Mouse (Mus musculus): Measurements from ENCODE around the gene Ptprn. TPM values are rescaled to one million over a fixed set of nuclear protein-coding genes. Genes with fewer than 3 reads are reported as not detected.
"Not testable (repeated sequence)": the region's sequence is repeated elsewhere in the genome, so short reads cannot be mapped to it uniquely, and the experiment has no call there.

The Ptprn gene
- polyA plus RNA-seq, 1 experiment from 2014 or later, result 3.4 TPM

DNA sequence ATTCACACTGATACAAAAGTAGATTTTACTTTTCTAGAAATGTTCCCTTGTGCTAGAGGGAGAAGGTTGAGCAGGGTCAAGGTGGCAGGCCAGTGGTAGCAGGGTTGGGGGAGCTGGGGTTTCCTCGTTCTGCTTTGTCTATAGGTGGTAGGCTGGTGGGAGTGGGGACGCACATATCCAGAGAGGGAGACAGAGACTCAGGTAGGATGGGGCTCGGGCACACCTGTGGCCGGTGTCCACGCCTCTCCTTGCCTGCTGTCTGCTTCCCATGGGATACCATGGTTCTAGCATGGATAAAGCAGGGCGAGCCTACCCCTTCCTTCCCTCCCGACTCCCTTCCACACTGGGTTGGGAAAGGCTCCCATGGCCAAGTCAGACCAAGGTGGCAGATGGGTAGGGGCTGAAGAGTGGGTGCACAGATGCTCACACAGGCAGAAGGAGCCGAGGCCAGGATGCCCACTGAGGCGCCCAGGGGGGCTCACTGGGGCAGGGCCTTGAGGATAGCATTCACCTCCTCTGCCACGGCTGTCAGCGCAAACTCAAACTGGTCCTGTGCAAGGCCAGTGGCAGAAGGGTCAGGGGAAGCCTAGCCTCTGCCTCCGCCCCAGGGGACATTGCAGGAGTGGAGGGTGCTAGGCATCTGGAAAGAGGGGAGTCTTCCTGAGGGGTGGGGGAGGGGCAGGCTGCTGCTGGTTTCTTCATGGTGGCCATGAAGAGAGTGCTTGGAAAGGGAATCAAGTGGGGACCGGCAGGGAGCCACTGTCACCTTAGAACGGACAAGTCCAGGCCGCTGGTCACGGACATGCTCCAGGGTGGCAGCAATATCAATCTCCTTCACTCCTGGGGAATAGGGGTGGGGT lies 17.0 kb downstream of the Ptprn start:
- Histone ChIP-seq H3K4me3 (ENCODE audit: low read depth, low read length) (no peak overlapping the region), H3K4me2 (ENCODE audit: low read length) (no peak overlapping the region), H3K4me1 (replicated peaks; ENCODE audit: control insufficient read depth, insufficient read depth, low read length) (peaks cover 15% of the 10 kb centered on the region), H3K9me3 (ENCODE audit: control insufficient read depth, low read length) (no peaks in the 10 kb centered on the region), H3K9ac (ENCODE audit: low read length) (no peak overlapping the region), H3K27me3 (replicated peaks; ENCODE audit: control insufficient read depth, insufficient read depth, low read length) (no peaks in the 10 kb centered on the region), H3K27ac (ENCODE audit: low read depth) (no peak overlapping the region), H3K36me3 (ENCODE audit: control insufficient read depth, insufficient read depth, low read length) (peaks cover 12% of the 10 kb centered on the region)
- DNase-seq (ENCODE audit: low spot score), result no peak
- WGBS, result 81% methylated on average over 16 of the region's 16 CpGs
- no peak for ATAC-seq (replicated peaks; ENCODE audit: low FRiP score, low TSS enrichment, low read depth)

GRCm38 (mm10) chr1:75244836-75245235 lies 19.5 kb downstream of the Ptprn start:
- ATAC-seq (replicated peaks; ENCODE audit: low FRiP score, low TSS enrichment, low read depth) (peak; percentile 44; the same call in 1 of the 2 replicates), DNase-seq (ENCODE audit: low spot score) (no peak)
- Histone ChIP-seq H3K36me3 (ENCODE audit: control insufficient read depth, insufficient read depth, low read length) (peaks cover 24% of the 10 kb centered on the region), H3K9me3 (ENCODE audit: control insufficient read depth, low read length) (no peaks in the 10 kb centered on the region), H3K4me2 (ENCODE audit: low read length) (no peak overlapping the region), H3K4me1 (replicated peaks; ENCODE audit: control insufficient read depth, insufficient read depth, low read length) (peaks cover 10% of the 10 kb centered on the region), H3K4me3 (ENCODE audit: low read depth, low read length) (no peak overlapping the region), H3K27me3 (replicated peaks; ENCODE audit: control insufficient read depth, insufficient read depth, low read length) (no peaks in the 10 kb centered on the region), H3K27ac (ENCODE audit: low read depth) (no peak overlapping the region), H3K9ac (ENCODE audit: low read length) (no peak overlapping the region)
- WGBS, result 24% methylated on average over 4 of the region's 4 CpGs

- ATAC-seq (replicated peaks; ENCODE audit: low FRiP score, low TSS enrichment, low read depth), result no peak
These were observed 20.0 kb downstream of the Ptprn start for GRCm38 (mm10) chr1:75244175-75244826.

DNA sequence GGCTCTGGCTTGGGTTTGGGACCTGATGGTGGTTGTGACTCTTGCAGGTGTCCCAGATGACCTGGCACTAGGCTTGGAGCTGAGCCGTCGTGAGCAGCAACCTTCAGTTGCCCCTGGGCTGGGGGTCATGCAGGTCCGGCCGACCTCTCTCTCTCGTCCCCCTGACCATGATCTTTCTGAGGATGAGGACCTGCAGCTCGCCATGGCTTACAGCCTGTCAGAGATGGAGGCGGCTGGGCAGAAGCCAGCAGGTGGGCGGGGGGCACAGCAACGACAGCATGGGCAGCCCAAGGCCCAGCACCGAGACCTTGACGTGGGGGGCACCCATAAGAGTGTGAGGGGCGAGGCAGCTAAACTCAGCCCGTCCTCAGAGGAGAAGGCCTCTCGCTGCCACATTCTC lies 20.9 kb downstream of the Ptprn start:
- Histone ChIP-seq H3K4me2 (ENCODE audit: low read length) (no peak overlapping the region), H3K36me3 (ENCODE audit: control insufficient read depth, insufficient read depth, low read length) (peaks cover 25% of the 10 kb centered on the region), H3K9me3 (ENCODE audit: control insufficient read depth, low read length) (no peaks in the 10 kb centered on the region), H3K27me3 (replicated peaks; ENCODE audit: control insufficient read depth, insufficient read depth, low read length) (no peaks in the 10 kb centered on the region), H3K27ac (ENCODE audit: low read depth) (no peak overlapping the region), H3K9ac (ENCODE audit: low read length) (no peak overlapping the region), H3K4me3 (ENCODE audit: low read depth, low read length) (no peak overlapping the region), H3K4me1 (replicated peaks; ENCODE audit: control insufficient read depth, insufficient read depth, low read length) (peaks cover 8% of the 10 kb centered on the region)
- DNase-seq (ENCODE audit: low spot score) (no peak), ATAC-seq (replicated peaks; ENCODE audit: low FRiP score, low TSS enrichment, low read depth) (no peak)
- 86% methylated on average over 14 of the region's 14 CpGs for WGBS

More at GRCm38 (mm10) chr1:75244175-75244826, 20.0 kb downstream of the Ptprn start:
- Histone ChIP-seq H3K27me3 (replicated peaks; ENCODE audit: control insufficient read depth, insufficient read depth, low read length) (no peaks in the 10 kb centered on the region), H3K9ac (ENCODE audit: low read length) (no peak overlapping the region), H3K4me3 (ENCODE audit: low read depth, low read length) (no peak overlapping the region), H3K4me1 (replicated peaks; ENCODE audit: control insufficient read depth, insufficient read depth, low read length) (peaks cover 10% of the 10 kb centered on the region), H3K27ac (ENCODE audit: low read depth) (no peak overlapping the region), H3K9me3 (ENCODE audit: control insufficient read depth, low read length) (no peaks in the 10 kb centered on the region), H3K4me2 (ENCODE audit: low read length) (no peak overlapping the region), H3K36me3 (ENCODE audit: control insufficient read depth, insufficient read depth, low read length) (peaks cover 25% of the 10 kb centered on the region)
- DNase-seq (ENCODE audit: low spot score), result no peak
- 87% methylated on average over 12 of the region's 12 CpGs for WGBS

- no peak overlapping the region for H3K27ac ChIP-seq (ENCODE audit: low read depth)
- no peaks in the 10 kb centered on the region for H3K9me3 ChIP-seq (ENCODE audit: control insufficient read depth, low read length)
- H3K36me3 ChIP-seq (ENCODE audit: control insufficient read depth, insufficient read depth, low read length), result peaks cover 25% of the 10 kb centered on the region
- no peak overlapping the region for H3K4me2 ChIP-seq (ENCODE audit: low read length)
- H3K4me1 ChIP-seq (replicated peaks; ENCODE audit: control insufficient read depth, insufficient read depth, low read length), result peaks cover 6% of the 10 kb centered on the region; the same call in 1 of the 2 replicates
- H3K9ac ChIP-seq (ENCODE audit: low read length), result no peak overlapping the region
- DNase-seq (ENCODE audit: low spot score), result no peak
- no peaks in the 10 kb centered on the region for H3K27me3 ChIP-seq (replicated peaks; ENCODE audit: control insufficient read depth, insufficient read depth, low read length)
- 90% methylated on average over 10 of the region's 10 CpGs for WGBS
- H3K4me3 ChIP-seq (ENCODE audit: low read depth, low read length), result no peak overlapping the region
- no peak for ATAC-seq (replicated peaks; ENCODE audit: low FRiP score, low TSS enrichment, low read depth)
These were observed 24.7 kb downstream of the Ptprn start for GRCm38 (mm10) chr1:75239591-75239990.

GRCm38 (mm10) chr1:75236117-75237050 lies 27.9 kb downstream of the Ptprn start, which contains the start of gene Dnajb2:
Gene Dnajb2, plus strand, starts transcription at chr1:75236406.
- Histone ChIP-seq H3K36me3 (ENCODE audit: control insufficient read depth, insufficient read depth, low read length) (peaks cover 6% of the 10 kb centered on the region; the same call in 1 of the 2 replicates), H3K27me3 (replicated peaks; ENCODE audit: control insufficient read depth, insufficient read depth, low read length) (no peaks in the 10 kb centered on the region), H3K4me3 (ENCODE audit: low read depth, low read length) (peak within 1 kb of the TSS; percentile 69), H3K4me2 (ENCODE audit: low read length) (peak within 1 kb of the TSS; percentile 84), H3K27ac (ENCODE audit: low read depth) (peak within 1 kb of the TSS; percentile 64), H3K9me3 (ENCODE audit: control insufficient read depth, low read length) (no peaks in the 10 kb centered on the region), H3K9ac (ENCODE audit: low read length) (peak within 1 kb of the TSS; percentile 81), H3K4me1 (replicated peaks; ENCODE audit: control insufficient read depth, insufficient read depth, low read length) (peaks cover 6% of the 10 kb centered on the region; the same call in 1 of the 2 replicates)
- DNase-seq (ENCODE audit: low spot score), result peak; percentile 85
- ATAC-seq (replicated peaks; ENCODE audit: low FRiP score, low TSS enrichment, low read depth), result peak; percentile 93
- under 1% methylated on average over 64 of the region's 64 CpGs for WGBS

- ATAC-seq (replicated peaks; ENCODE audit: low FRiP score, low TSS enrichment, low read depth), result no peak
These were observed 29.7 kb downstream of the Ptprn start for GRCm38 (mm10) chr1:75234606-75235005.

GRCm38 (mm10) chr1:75232489-75232888 lies 31.8 kb downstream of the Ptprn start:
- 73% methylated on average over 4 of the region's 4 CpGs for WGBS
- not testable (repeated sequence) for H3K4me3 ChIP-seq (ENCODE audit: low read depth, low read length); H3K4me2 ChIP-seq (ENCODE audit: low read length); H3K27me3 ChIP-seq (replicated peaks; ENCODE audit: control insufficient read depth, insufficient read depth, low read length); H3K9ac ChIP-seq (ENCODE audit: low read length); DNase-seq (ENCODE audit: low spot score); H3K27ac ChIP-seq (ENCODE audit: low read depth); H3K9me3 ChIP-seq (ENCODE audit: control insufficient read depth, low read length); ATAC-seq (replicated peaks; ENCODE audit: low FRiP score, low TSS enrichment, low read depth); H3K36me3 ChIP-seq (ENCODE audit: control insufficient read depth, insufficient read depth, low read length); H3K4me1 ChIP-seq (replicated peaks; ENCODE audit: control insufficient read depth, insufficient read depth, low read length)

More at GRCm38 (mm10) chr1:75234606-75235005, 29.7 kb downstream of the Ptprn start:
- H3K4me1 ChIP-seq (replicated peaks; ENCODE audit: control insufficient read depth, insufficient read depth, low read length), result peaks cover 6% of the 10 kb centered on the region; the same call in 1 of the 2 replicates
- H3K9ac ChIP-seq (ENCODE audit: low read length), result no peak overlapping the region
- no peak overlapping the region for H3K4me2 ChIP-seq (ENCODE audit: low read length)
- H3K27ac ChIP-seq (ENCODE audit: low read depth), result no peak overlapping the region
- H3K36me3 ChIP-seq (ENCODE audit: control insufficient read depth, insufficient read depth, low read length), result no peaks in the 10 kb centered on the region
- no peaks in the 10 kb centered on the region for H3K9me3 ChIP-seq (ENCODE audit: control insufficient read depth, low read length)
- DNase-seq (ENCODE audit: low spot score), result no peak
- no peak overlapping the region for H3K4me3 ChIP-seq (ENCODE audit: low read depth, low read length)
- H3K27me3 ChIP-seq (replicated peaks; ENCODE audit: control insufficient read depth, insufficient read depth, low read length), result no peaks in the 10 kb centered on the region
- 3% methylated on average over 8 of the region's 8 CpGs for WGBS

Measured in intestine, embryonic 14.5 days (tissue).